Mouse (Mus musculus) limb, embryonic 13.5 days (tissue): ENCODE data around the gene Kcnj6. TPM values are rescaled to one million over a fixed set of nuclear protein-coding genes. Genes with fewer than 3 reads are reported as not detected.
"Not testable (repeated sequence)": the region's sequence is repeated elsewhere in the genome, so short reads cannot be mapped to it uniquely, and the experiment has no call there.

ENCODE experiments used
- ATAC-seq: fragments of 200-750 bp; cut with Nextera tagmentation; 2 replicates; pipeline ENCODE4 v1.8.0; 2017; ENCODE audit warnings: low read depth, moderate number of reproducible peaks, moderate TSS enrichment; ENCODE audit not compliant: low FRiP score
- H3K27ac ChIP-seq: fragments of 300-500 bp; sonication (generic); 2 replicates; pipeline ENCODE4 v1.5.1; 2015; ENCODE audit warnings: inconsistent platforms, mild to moderate bottlenecking, moderate library complexity
- H3K27me3 ChIP-seq: fragments of 300-500 bp; sonication (generic); 2 replicates; pipeline ENCODE4 v1.6.1; 2015; ENCODE audit warnings: mild to moderate bottlenecking, inconsistent platforms
- H3K36me3 ChIP-seq: fragments of 300-500 bp; sonication (generic); 2 replicates; pipeline ENCODE4 v1.6.1; 2015; ENCODE audit warnings: inconsistent platforms, mild to moderate bottlenecking, moderate library complexity
- H3K4me1 ChIP-seq: fragments of 300-500 bp; sonication (generic); 2 replicates; pipeline ENCODE4 v1.6.1; 2015; ENCODE audit warnings: inconsistent platforms
- H3K4me2 ChIP-seq: fragments of 300-500 bp; sonication (generic); replicated peaks from 2 replicates; pipeline ENCODE4 v1.6.1; 2015; ENCODE audit warnings: inconsistent platforms, mild to moderate bottlenecking, moderate library complexity
- H3K4me3 ChIP-seq: fragments of 300-500 bp; sonication (generic); 2 replicates; pipeline ENCODE4 v1.5.1; 2015; ENCODE audit warnings: moderate library complexity, mild to moderate bottlenecking, inconsistent platforms
- H3K9ac ChIP-seq: fragments of 300-500 bp; sonication (generic); 2 replicates; pipeline ENCODE4 v1.6.1; 2015; ENCODE audit warnings: mild to moderate bottlenecking, inconsistent platforms
- H3K9me3 ChIP-seq: fragments of 300-500 bp; sonication (generic); 2 replicates; pipeline ENCODE4 v1.6.1; 2016; ENCODE audit warnings: inconsistent platforms
- WGBS: fragments of 180-500 bp; shearing (Covaris S2); methylation state at CpG from one replicate; pipeline ENCODE4 v1.1.7; 2015; 5-methylcytosine and 5-hydroxymethylcytosine counted together
- polyA plus RNA-seq: library from polyadenylated mRNA; unstranded; fragments of >200 nt; fragmentation: Nextera tagmentation; extraction: Ambion mirVana; gene quantifications from 2 replicates; pipeline ENCODE4 v1.2.1, GENCODE M21; 2015

Gene Kcnj6
- polyA plus RNA-seq, 1 experiment from 2014 or later, result not detected

DNA sequence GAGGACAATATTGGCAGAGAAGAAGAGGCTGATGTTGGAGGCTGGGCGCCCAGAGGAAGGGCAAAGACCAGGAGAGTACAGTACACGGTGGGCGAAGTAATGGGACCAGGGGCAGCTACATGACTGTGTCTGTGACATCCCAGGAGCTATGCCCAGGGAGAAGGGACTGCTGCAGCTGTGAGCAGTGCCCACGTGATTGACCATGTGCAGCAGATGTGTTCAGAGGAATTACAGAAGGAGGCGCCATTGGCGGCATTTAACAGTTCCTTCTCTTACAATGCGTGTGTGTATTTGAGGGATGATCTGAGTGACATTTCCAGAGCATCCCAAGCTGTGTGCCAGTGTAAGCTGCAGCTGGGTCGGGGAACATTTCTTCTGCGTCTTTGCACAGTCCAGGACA is 159.6 kb downstream of the Kcnj6 start:
- WGBS, result 78% methylated on average over 9 of the region's 9 CpGs

GRCm38 (mm10) chr16:94834502-94834901 is 163.0 kb downstream of the Kcnj6 start:
- 56% methylated on average over 9 of the region's 9 CpGs for WGBS
- H3K4me1 ChIP-seq, result peaks cover 13% of the 10 kb centered on the region
- H3K4me3 ChIP-seq, result no peak overlapping the region
- peak overlapping the region; percentile 44 for H3K27ac ChIP-seq
- no peak overlapping the region for H3K9ac ChIP-seq
- H3K9me3 ChIP-seq, result no peaks in the 10 kb centered on the region
- no peaks in the 10 kb centered on the region for H3K36me3 ChIP-seq
- 0 out of 2 replicates have a peak, but pooled peaks cover 5% of the 10 kb centered on the region for H3K27me3 ChIP-seq
- H3K4me2 ChIP-seq, result no peak overlapping the region
- ATAC-seq, result no peak

More for the DNA sequence above, 159.6 kb downstream of the Kcnj6 start:
- Histone ChIP-seq H3K36me3 (no peaks in the 10 kb centered on the region), H3K4me1 (peaks cover 18% of the 10 kb centered on the region), H3K27ac (no peak overlapping the region), H3K9ac (no peak overlapping the region), H3K9me3 (no peaks in the 10 kb centered on the region), H3K4me2 (no peak overlapping the region), H3K27me3 (0 out of 2 replicates have a peak, but pooled peaks cover 6% of the 10 kb centered on the region), H3K4me3 (no peak overlapping the region)
- ATAC-seq, result no peak

DNA sequence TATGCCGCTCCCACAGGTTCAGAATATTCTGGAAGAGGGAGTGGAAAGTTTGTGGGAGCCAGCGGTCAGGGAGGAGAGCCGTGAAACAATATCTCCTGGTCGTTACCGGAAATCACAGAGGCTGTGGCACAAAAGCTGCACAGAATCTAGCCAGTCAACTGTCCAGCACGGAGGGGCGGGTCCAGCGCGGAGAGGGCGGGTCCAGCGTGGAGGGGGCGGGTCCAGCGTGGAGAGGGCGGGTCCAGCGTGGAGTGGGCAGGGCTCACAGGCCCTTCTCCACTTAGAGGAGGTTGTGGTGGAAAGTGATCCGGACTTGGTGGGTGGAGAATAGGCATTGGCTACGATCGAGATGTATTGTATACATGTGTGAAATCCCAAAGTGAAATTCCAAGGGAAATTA is 169.3 kb downstream of the Kcnj6 start:
- ATAC-seq, result no peak
- no peak overlapping the region for H3K27ac ChIP-seq
- no peaks in the 10 kb centered on the region for H3K36me3 ChIP-seq
- WGBS, result 84% methylated on average over 18 of the region's 18 CpGs
- H3K9ac ChIP-seq, result no peak overlapping the region
- H3K9me3 ChIP-seq, result no peaks in the 10 kb centered on the region
- H3K4me1 ChIP-seq, result peaks cover 24% of the 10 kb centered on the region
- H3K4me2 ChIP-seq, result no peak overlapping the region
- no peak overlapping the region for H3K4me3 ChIP-seq
- H3K27me3 ChIP-seq, result no peaks in the 10 kb centered on the region

DNA sequence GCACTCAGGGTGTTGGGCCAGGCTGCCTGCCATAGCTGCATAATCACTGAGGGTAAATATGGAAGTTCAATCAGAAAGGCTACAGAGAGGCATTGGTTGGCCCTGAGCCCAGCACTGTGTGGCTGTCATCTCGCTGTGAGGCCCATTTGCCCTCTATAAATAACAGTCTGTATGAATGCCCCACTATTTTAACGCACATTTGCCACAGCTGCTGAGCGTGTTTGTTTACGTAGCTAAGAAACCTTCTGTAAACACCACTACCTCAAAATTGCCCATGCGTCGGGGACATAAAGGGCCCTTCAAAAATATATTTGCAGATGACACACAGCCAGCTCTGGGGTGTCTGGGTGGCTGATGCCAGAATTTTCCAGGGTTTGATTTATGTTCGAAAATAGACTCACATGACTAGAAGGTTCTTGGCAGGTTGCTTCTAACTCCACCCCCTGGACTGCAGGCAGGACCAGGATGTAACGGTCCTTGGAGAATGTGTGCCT is 170.4 kb downstream of the Kcnj6 start:
- H3K36me3 ChIP-seq, result no peaks in the 10 kb centered on the region
- ATAC-seq, result peak; percentile 84
- WGBS, result 42% methylated on average over 8 of the region's 8 CpGs
- no peak overlapping the region; the same call in 1 of the 2 replicates for H3K27ac ChIP-seq
- H3K27me3 ChIP-seq, result no peaks in the 10 kb centered on the region
- H3K4me1 ChIP-seq, result peaks cover 24% of the 10 kb centered on the region
- H3K4me3 ChIP-seq, result no peak overlapping the region
- no peak overlapping the region for H3K9ac ChIP-seq
- 0 out of 2 replicates have a peak overlapping the region, but pooled peaks have one; percentile 1 for H3K4me2 ChIP-seq
- H3K9me3 ChIP-seq, result no peaks in the 10 kb centered on the region

DNA sequence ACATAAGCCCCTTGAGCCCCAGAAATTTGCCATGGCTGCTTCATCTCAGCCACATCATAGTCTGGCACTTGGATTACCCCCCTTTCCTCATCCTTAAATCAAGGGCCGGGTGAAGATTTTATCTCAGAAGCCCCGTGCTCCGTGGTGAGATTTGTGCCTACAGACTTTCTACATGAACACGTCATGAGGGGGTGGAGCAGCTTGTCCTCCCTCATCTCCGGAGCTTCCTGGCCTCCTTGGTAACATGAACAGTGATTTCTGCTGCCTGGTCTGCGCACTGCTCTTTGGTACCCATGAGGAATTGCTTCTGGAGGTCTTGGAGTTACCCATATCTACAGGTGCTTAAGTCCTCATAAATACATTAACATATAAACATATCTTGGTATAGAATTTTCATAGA is 172.2 kb downstream of the Kcnj6 start:
- Histone ChIP-seq H3K9ac (no peak overlapping the region), H3K9me3 (no peaks in the 10 kb centered on the region), H3K4me1 (peaks cover 24% of the 10 kb centered on the region), H3K27ac (no peak overlapping the region), H3K4me2 (no peak overlapping the region), H3K27me3 (no peaks in the 10 kb centered on the region), H3K36me3 (no peaks in the 10 kb centered on the region), H3K4me3 (no peak overlapping the region)
- WGBS, result 83% methylated on average over 6 of the region's 6 CpGs
- no peak for ATAC-seq

DNA sequence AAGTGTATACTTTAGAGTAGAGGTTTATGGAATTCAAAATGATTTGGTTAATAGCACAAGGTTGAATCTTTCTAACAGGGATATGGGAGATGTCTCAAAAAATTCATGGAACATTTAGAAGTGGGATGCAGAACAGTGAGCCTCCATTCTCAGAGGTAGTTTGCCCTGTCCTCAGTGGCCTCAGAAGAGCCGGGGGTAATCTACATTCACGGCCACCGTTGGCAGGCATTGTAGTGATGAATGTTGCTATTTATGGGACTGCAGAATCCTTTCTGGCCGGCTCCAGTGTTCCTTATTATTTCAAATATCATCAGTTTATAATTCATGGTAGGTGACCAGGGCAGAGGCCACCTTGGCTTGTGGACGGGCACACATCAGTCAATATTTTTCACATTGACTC is 174.9 kb downstream of the Kcnj6 start:
- Histone ChIP-seq H3K4me3 (no peak overlapping the region), H3K4me2 (no peak overlapping the region), H3K9ac (no peak overlapping the region), H3K27ac (no peak overlapping the region), H3K27me3 (no peaks in the 10 kb centered on the region), H3K4me1 (peaks cover 13% of the 10 kb centered on the region), H3K9me3 (no peaks in the 10 kb centered on the region), H3K36me3 (no peaks in the 10 kb centered on the region)
- ATAC-seq, result no peak
- WGBS, result 71% methylated on average over 5 of the region's 5 CpGs

- Histone ChIP-seq H3K9ac (no peak overlapping the region), H3K4me2 (no peak overlapping the region), H3K36me3 (no peaks in the 10 kb centered on the region), H3K9me3 (no peaks in the 10 kb centered on the region), H3K27ac (no peak overlapping the region), H3K27me3 (no peaks in the 10 kb centered on the region), H3K4me1 (peaks cover 3% of the 10 kb centered on the region; the same call in 1 of the 2 replicates), H3K4me3 (no peak overlapping the region)
- no peak for ATAC-seq
- 84% methylated on average over 11 of the region's 11 CpGs for WGBS
Measured at GRCm38 (mm10) chr16:94821610-94822009, 175.9 kb downstream of the Kcnj6 start.

GRCm38 (mm10) chr16:94816391-94816790 is 181.1 kb downstream of the Kcnj6 start:
- Histone ChIP-seq H3K27ac (no peak overlapping the region), H3K4me1 (no peaks in the 10 kb centered on the region), H3K9ac (no peak overlapping the region), H3K4me2 (no peak overlapping the region), H3K36me3 (no peaks in the 10 kb centered on the region), H3K9me3 (peaks cover 22% of the 10 kb centered on the region), H3K4me3 (no peak overlapping the region), H3K27me3 (no peaks in the 10 kb centered on the region)
- ATAC-seq, result no peak
- whole genome bisulfite sequencing, result 28% methylated on average over 6 of the region's 6 CpGs

DNA sequence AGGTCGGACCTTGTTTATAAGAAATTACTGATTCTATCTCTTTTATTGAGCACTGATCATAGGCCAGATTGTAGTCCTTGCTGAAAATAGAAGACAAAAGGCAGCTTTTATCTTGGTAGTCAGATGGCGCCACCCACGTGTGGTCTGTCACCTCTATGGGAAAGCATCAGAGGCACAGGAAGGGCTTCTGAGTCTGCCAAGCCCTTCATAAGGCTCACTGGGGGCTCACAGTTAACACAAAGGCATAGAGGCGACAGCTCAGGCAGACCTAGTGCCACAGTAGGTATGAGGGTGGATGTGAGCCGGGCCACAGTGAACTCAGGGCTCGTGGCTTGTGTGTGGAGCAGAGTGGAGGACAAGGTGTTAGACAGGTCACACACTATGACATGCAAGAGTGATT is 181.6 kb downstream of the Kcnj6 start:
- no peak overlapping the region for H3K4me2 ChIP-seq
- no peaks in the 10 kb centered on the region for H3K4me1 ChIP-seq
- peaks cover 24% of the 10 kb centered on the region for H3K9me3 ChIP-seq
- no peak for ATAC-seq
- H3K9ac ChIP-seq, result no peak overlapping the region
- WGBS, result 79% methylated on average over 6 of the region's 6 CpGs
- H3K36me3 ChIP-seq, result no peaks in the 10 kb centered on the region
- H3K4me3 ChIP-seq, result no peak overlapping the region
- H3K27me3 ChIP-seq, result no peaks in the 10 kb centered on the region
- no peak overlapping the region for H3K27ac ChIP-seq

GRCm38 (mm10) chr16:94809286-94809685 is 188.2 kb downstream of the Kcnj6 start:
- H3K36me3 ChIP-seq, H3K4me2 ChIP-seq, ATAC-seq, H3K4me3 ChIP-seq, H3K27ac ChIP-seq, H3K4me1 ChIP-seq, H3K27me3 ChIP-seq, H3K9ac ChIP-seq: not testable (repeated sequence)
- WGBS, result 18% methylated on average over 1 of the region's 1 CpGs
- peaks cover 23% of the 10 kb centered on the region for H3K9me3 ChIP-seq

DNA sequence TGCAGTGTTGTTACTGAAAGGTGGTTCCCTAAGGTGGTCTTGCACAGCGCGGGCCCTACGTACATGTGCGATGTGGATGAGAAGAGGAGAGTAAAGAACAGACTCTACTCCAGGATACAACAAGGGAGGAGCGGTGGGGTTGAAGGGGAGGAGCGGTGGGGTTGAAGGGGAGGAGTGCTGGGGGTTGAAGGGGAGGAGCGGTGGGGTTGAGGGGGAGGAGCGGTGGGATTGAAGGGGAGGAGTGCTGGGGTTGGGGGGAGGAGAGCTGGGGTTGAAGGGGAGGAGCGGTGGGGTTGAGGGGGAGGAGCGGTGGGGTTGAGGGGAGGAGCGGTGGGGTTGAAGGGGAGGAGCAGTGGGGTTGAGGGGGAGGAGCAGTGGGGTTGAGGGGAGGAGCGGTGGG is 199.3 kb downstream of the Kcnj6 start:
- no peak overlapping the region for H3K4me3 ChIP-seq
- H3K4me1 ChIP-seq, result no peaks in the 10 kb centered on the region
- no peak overlapping the region for H3K4me2 ChIP-seq
- H3K27ac ChIP-seq, result no peak overlapping the region
- WGBS, result 83% methylated on average over 9 of the region's 12 CpGs
- H3K9me3 ChIP-seq, result no peaks in the 10 kb centered on the region
- no peak for ATAC-seq
- no peaks in the 10 kb centered on the region for H3K27me3 ChIP-seq
- no peaks in the 10 kb centered on the region for H3K36me3 ChIP-seq
- no peak overlapping the region for H3K9ac ChIP-seq

DNA sequence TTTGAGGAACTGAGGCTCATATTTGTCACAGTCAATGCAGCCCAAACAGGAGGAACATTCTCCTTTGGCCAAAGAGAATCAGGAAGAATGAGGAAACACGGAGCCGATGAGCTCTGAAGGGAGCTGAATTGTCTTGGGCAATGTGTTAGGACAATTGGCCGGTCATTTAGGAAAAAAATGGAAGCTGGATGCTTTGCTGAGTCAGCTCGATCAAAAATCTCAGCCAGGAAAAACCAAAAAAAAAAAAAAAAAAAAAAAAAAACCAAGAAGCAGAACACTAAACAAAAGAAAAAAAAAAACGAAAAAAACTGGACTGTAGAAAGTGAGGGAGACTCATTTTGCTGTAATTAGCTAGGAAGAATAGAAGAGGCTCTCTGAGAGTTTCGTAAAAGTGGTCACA is 200.1 kb downstream of the Kcnj6 start:
- ATAC-seq, result no peak
- H3K4me1 ChIP-seq, result no peaks in the 10 kb centered on the region
- H3K9ac ChIP-seq, result no peak overlapping the region
- H3K4me3 ChIP-seq, result no peak overlapping the region
- no peaks in the 10 kb centered on the region for H3K9me3 ChIP-seq
- 81% methylated on average over 6 of the region's 6 CpGs for WGBS
- no peak overlapping the region for H3K4me2 ChIP-seq
- H3K27me3 ChIP-seq, result 0 out of 2 replicates have a peak, but pooled peaks cover under 1% of the 10 kb centered on the region
- H3K36me3 ChIP-seq, result no peaks in the 10 kb centered on the region
- H3K27ac ChIP-seq, result no peak overlapping the region

DNA sequence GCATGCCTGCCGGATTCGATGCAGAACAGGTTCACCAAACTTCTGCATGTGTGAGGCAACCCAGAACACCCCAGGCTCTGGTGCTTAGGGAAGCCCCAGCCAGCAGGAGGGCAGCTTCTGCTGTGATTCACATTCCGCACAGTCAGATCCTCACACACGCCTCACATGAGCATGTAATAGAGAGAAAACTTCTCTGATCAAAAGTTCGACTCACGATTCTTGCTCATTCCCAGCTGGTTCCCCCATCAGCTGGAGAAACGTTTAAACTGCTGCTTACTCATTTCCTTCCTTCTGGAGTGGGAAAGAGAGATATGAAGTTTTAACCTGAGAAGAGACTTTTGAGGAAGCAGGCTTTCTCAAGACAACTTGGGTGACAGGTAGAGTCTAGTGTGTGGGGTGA is 204.5 kb downstream of the Kcnj6 start:
- WGBS, result 60% methylated on average over 7 of the region's 7 CpGs
- Histone ChIP-seq H3K4me2 (no peak overlapping the region), H3K4me1 (no peaks in the 10 kb centered on the region), H3K27me3 (peaks cover 13% of the 10 kb centered on the region), H3K9ac (no peak overlapping the region), H3K4me3 (no peak overlapping the region), H3K9me3 (no peaks in the 10 kb centered on the region), H3K27ac (no peak overlapping the region), H3K36me3 (no peaks in the 10 kb centered on the region)
- no peak for ATAC-seq
